Mouse (Mus musculus) embryonic facial prominence, embryonic 13.5 days (tissue): ENCODE data around the gene Chmp2a. TPM values are rescaled to one million over a fixed set of nuclear protein-coding genes. Genes with fewer than 3 reads are reported as not detected.
"Not testable (repeated sequence)": the region's sequence is repeated elsewhere in the genome, so short reads cannot be mapped to it uniquely, and the experiment has no call there.

Experiments used
- ATAC-seq: fragments of 200-750 bp; cut with Nextera tagmentation; 2 replicates; pipeline ENCODE4 v1.8.0; 2017; ENCODE audit warnings: low read depth; ENCODE audit not compliant: insufficient number of reproducible peaks, insufficient read depth, low FRiP score, low TSS enrichment
- H3K27ac ChIP-seq: fragments of 300-500 bp; sonication (generic); 2 replicates; pipeline ENCODE4 v1.5.1; 2015; ENCODE audit warnings: moderate library complexity, mild to moderate bottlenecking, inconsistent platforms
- H3K27me3 ChIP-seq: fragments of 300-500 bp; sonication (generic); 2 replicates; pipeline ENCODE4 v1.6.1; 2015; ENCODE audit warnings: mild to moderate bottlenecking, inconsistent platforms
- H3K36me3 ChIP-seq: fragments of 300-500 bp; sonication (generic); 2 replicates; pipeline ENCODE4 v1.6.1; 2015; ENCODE audit warnings: mild to moderate bottlenecking, inconsistent platforms
- H3K4me1 ChIP-seq: fragments of 300-500 bp; sonication (generic); 2 replicates; pipeline ENCODE4 v1.6.1; 2015; ENCODE audit warnings: inconsistent platforms
- H3K4me2 ChIP-seq: fragments of 300-500 bp; sonication (generic); 2 replicates; pipeline ENCODE4 v1.6.1; 2015; ENCODE audit warnings: moderate library complexity, mild to moderate bottlenecking, inconsistent platforms
- H3K4me3 ChIP-seq: fragments of 300-500 bp; sonication (generic); 2 replicates; pipeline ENCODE4 v1.5.1; 2015; ENCODE audit warnings: mild to moderate bottlenecking, inconsistent platforms
- H3K9ac ChIP-seq: fragments of 300-500 bp; sonication (generic); 2 replicates; pipeline ENCODE4 v1.6.1; 2015; ENCODE audit warnings: mild to moderate bottlenecking, inconsistent platforms
- H3K9me3 ChIP-seq: fragments of 300-500 bp; sonication (generic); 2 replicates; pipeline ENCODE4 v1.6.1; 2016; ENCODE audit warnings: inconsistent platforms
- WGBS: fragments of 180-500 bp; shearing (Covaris S2); methylation state at CpG from one replicate; pipeline ENCODE4 v1.1.7; 2015; ENCODE audit warnings: mixed read lengths; 5-methylcytosine and 5-hydroxymethylcytosine counted together
- polyA plus RNA-seq: library from polyadenylated mRNA; unstranded; fragments of >200 nt; fragmentation: Nextera tagmentation; extraction: Ambion mirVana; gene quantifications from 2 replicates; pipeline ENCODE4 v1.2.1, GENCODE M21; 2015

Gene Chmp2a
- polyA plus RNA-seq: 129 and 137 TPM in 2 replicates

- Histone ChIP-seq H3K9me3 (no peaks in the 10 kb centered on the region), H3K4me3 (peak within 1 kb of the TSS; percentile 56), H3K36me3 (peaks cover 60% of the 10 kb centered on the region), H3K4me2 (peak within 1 kb of the TSS; percentile 85), H3K27ac (peak within 1 kb of the TSS; percentile 92), H3K27me3 (no peaks in the 10 kb centered on the region), H3K4me1 (peaks cover 47% of the 10 kb centered on the region), H3K9ac (peak within 1 kb of the TSS; percentile 99)
- ATAC-seq: peak; percentile 82
- under 1% methylated on average over 45 of the region's 45 CpGs for WGBS
Measured at GRCm38 (mm10) chr7:13034148-13034977, at the start of gene Chmp2a. Gene Chmp2a, minus strand, starts transcription at chr7:13034807.

GRCm38 (mm10) chr7:13072293-13072692 is 37.7 kb upstream of the Chmp2a start:
- H3K4me2 ChIP-seq: no peak overlapping the region
- H3K27me3 ChIP-seq: no peaks in the 10 kb centered on the region
- no peaks in the 10 kb centered on the region for H3K4me1 ChIP-seq
- ATAC-seq: no peak
- WGBS: 57% methylated on average over 5 of the region's 5 CpGs
- no peak overlapping the region for H3K27ac ChIP-seq
- H3K9ac ChIP-seq: no peak overlapping the region
- no peaks in the 10 kb centered on the region for H3K36me3 ChIP-seq
- no peak overlapping the region for H3K4me3 ChIP-seq
- no peaks in the 10 kb centered on the region for H3K9me3 ChIP-seq

GRCm38 (mm10) chr7:13063399-13063798 is 28.8 kb upstream of the Chmp2a start:
- WGBS: 55% methylated on average over 2 of the region's 2 CpGs
- not testable (repeated sequence) for H3K27ac ChIP-seq, H3K27me3 ChIP-seq, H3K9ac ChIP-seq, H3K4me1 ChIP-seq, H3K4me3 ChIP-seq, ATAC-seq, H3K9me3 ChIP-seq, H3K36me3 ChIP-seq, H3K4me2 ChIP-seq

GRCm38 (mm10) chr7:13059536-13059935 is 24.9 kb upstream of the Chmp2a start:
- 94% methylated on average over 9 of the region's 9 CpGs for WGBS
- Histone ChIP-seq H3K36me3 (no peaks in the 10 kb centered on the region), H3K4me2 (no peak overlapping the region), H3K4me3 (no peak overlapping the region), H3K27me3 (no peaks in the 10 kb centered on the region), H3K4me1 (no peaks in the 10 kb centered on the region), H3K27ac (no peak overlapping the region), H3K9me3 (no peaks in the 10 kb centered on the region), H3K9ac (no peak overlapping the region)
- ATAC-seq: no peak

GRCm38 (mm10) chr7:13056913-13057700 is 22.5 kb upstream of the Chmp2a start:
- 0 out of 2 replicates have a peak, but pooled peaks cover 5% of the 10 kb centered on the region for H3K4me1 ChIP-seq
- H3K36me3 ChIP-seq: no peaks in the 10 kb centered on the region
- H3K9me3 ChIP-seq: no peaks in the 10 kb centered on the region
- H3K4me3 ChIP-seq: no peak overlapping the region
- H3K27ac ChIP-seq: no peak overlapping the region
- no peak for ATAC-seq
- H3K27me3 ChIP-seq: no peaks in the 10 kb centered on the region
- no peak overlapping the region for H3K9ac ChIP-seq
- WGBS: 52% methylated on average over 8 of the region's 8 CpGs
- no peak overlapping the region for H3K4me2 ChIP-seq

GRCm38 (mm10) chr7:13054287-13055010 is 19.8 kb upstream of the Chmp2a start, which contains the start of gene Mzf1:
Gene Mzf1, minus strand, starts transcription at chr7:13054764.
- Histone ChIP-seq H3K4me1 (0 out of 2 replicates have a peak, but pooled peaks cover 5% of the 10 kb centered on the region), H3K4me3 (peak within 1 kb of the TSS; percentile 60), H3K4me2 (peak within 1 kb of the TSS; percentile 67), H3K27ac (peak within 1 kb of the TSS; percentile 89), H3K9me3 (no peaks in the 10 kb centered on the region), H3K9ac (peak within 1 kb of the TSS; percentile 72), H3K27me3 (no peaks in the 10 kb centered on the region), H3K36me3 (no peaks in the 10 kb centered on the region)
- ATAC-seq: peak; percentile 95
- WGBS: under 1% methylated on average over 41 of the region's 41 CpGs

GRCm38 (mm10) chr7:13053961-13054286 is 19.3 kb upstream of the Chmp2a start:
- Histone ChIP-seq H3K27ac (peak overlapping the region; percentile 89), H3K9me3 (no peaks in the 10 kb centered on the region), H3K36me3 (no peaks in the 10 kb centered on the region), H3K4me3 (peak overlapping the region; percentile 60), H3K4me1 (0 out of 2 replicates have a peak, but pooled peaks cover 5% of the 10 kb centered on the region), H3K4me2 (peak overlapping the region; percentile 67), H3K27me3 (no peaks in the 10 kb centered on the region), H3K9ac (peak overlapping the region; percentile 72)
- ATAC-seq: no peak
- WGBS: 3% methylated on average over 15 of the region's 15 CpGs

GRCm38 (mm10) chr7:13053501-13053900 is 18.9 kb upstream of the Chmp2a start:
- no peak for ATAC-seq

GRCm38 (mm10) chr7:13053001-13053400 is 18.4 kb upstream of the Chmp2a start:
- no peaks in the 10 kb centered on the region for H3K9me3 ChIP-seq
- H3K27ac ChIP-seq: no peak overlapping the region
- H3K27me3 ChIP-seq: no peaks in the 10 kb centered on the region
- no peaks in the 10 kb centered on the region for H3K36me3 ChIP-seq
- H3K4me2 ChIP-seq: no peak overlapping the region
- H3K4me1 ChIP-seq: 0 out of 2 replicates have a peak, but pooled peaks cover 5% of the 10 kb centered on the region
- 90% methylated on average over 13 of the region's 13 CpGs for WGBS
- H3K4me3 ChIP-seq: no peak overlapping the region
- no peak for ATAC-seq
- H3K9ac ChIP-seq: no peak overlapping the region

More at GRCm38 (mm10) chr7:13053501-13053900, 18.9 kb upstream of the Chmp2a start:
- Histone ChIP-seq H3K27me3 (no peaks in the 10 kb centered on the region), H3K36me3 (no peaks in the 10 kb centered on the region), H3K4me2 (peak overlapping the region; percentile 67), H3K9ac (peak overlapping the region; percentile 72; the same call in 1 of the 2 replicates), H3K27ac (no peak overlapping the region), H3K4me1 (0 out of 2 replicates have a peak, but pooled peaks cover 5% of the 10 kb centered on the region), H3K4me3 (peak overlapping the region; percentile 60), H3K9me3 (no peaks in the 10 kb centered on the region)
- WGBS: 94% methylated on average over 2 of the region's 2 CpGs

- no peak; the same call in 1 of the 2 replicates for ATAC-seq
- Histone ChIP-seq H3K9me3 (no peaks in the 10 kb centered on the region), H3K9ac (no peak overlapping the region), H3K27ac (no peak overlapping the region), H3K4me1 (peaks cover 13% of the 10 kb centered on the region), H3K4me2 (no peak overlapping the region), H3K4me3 (no peak overlapping the region), H3K36me3 (no peaks in the 10 kb centered on the region), H3K27me3 (peaks cover 47% of the 10 kb centered on the region)
- WGBS: 6% methylated on average over 2 of the region's 2 CpGs
Measured at GRCm38 (mm10) chr7:13046084-13046483, 11.5 kb upstream of the Chmp2a start.

GRCm38 (mm10) chr7:13044254-13044625 is 9.6 kb upstream of the Chmp2a start:
- peak; percentile 4; the same call in 1 of the 2 replicates for ATAC-seq
- Histone ChIP-seq H3K4me2 (peak overlapping the region; percentile 97), H3K27ac (no peak overlapping the region), H3K36me3 (no peaks in the 10 kb centered on the region), H3K4me1 (peaks cover 13% of the 10 kb centered on the region), H3K27me3 (peaks cover 52% of the 10 kb centered on the region), H3K9me3 (no peaks in the 10 kb centered on the region), H3K4me3 (peak overlapping the region; percentile 51), H3K9ac (peak overlapping the region; percentile 78)
- 5% methylated on average over 23 of the region's 23 CpGs for WGBS
